In genomic region chr4:51748404-51749064, GRCm38 (mm10) we compare ENCODE assay signal across 12 mouse cellular contexts.
"Had no signal": no experiment of that assay in that cellular context is flagged by ENCODE, and none has a peak within 500 bp of the region (broad histone marks: within the 10 kb centered on the region; RNA-seq: fewer than 3 reads in every experiment).

No protein-coding gene starts in this region.

- DNase-seq: kidney, adult 2 months; kidney, postnatal 25 days; liver, embryonic 13.5 days; lung, adult 2 months; lung, postnatal 14 days; lung, postnatal 4 days; right cerebral cortex, postnatal 25 days; spleen, adult 18-20 months; thymus, adult 18-20 months; thymus, postnatal 36 days had no signal

- ATAC-seq: intestine, postnatal 0 days; midbrain, embryonic 15.5 days had no signal
